Mouse (Mus musculus): ENCODE measurements around the gene Astl.

DNA sequence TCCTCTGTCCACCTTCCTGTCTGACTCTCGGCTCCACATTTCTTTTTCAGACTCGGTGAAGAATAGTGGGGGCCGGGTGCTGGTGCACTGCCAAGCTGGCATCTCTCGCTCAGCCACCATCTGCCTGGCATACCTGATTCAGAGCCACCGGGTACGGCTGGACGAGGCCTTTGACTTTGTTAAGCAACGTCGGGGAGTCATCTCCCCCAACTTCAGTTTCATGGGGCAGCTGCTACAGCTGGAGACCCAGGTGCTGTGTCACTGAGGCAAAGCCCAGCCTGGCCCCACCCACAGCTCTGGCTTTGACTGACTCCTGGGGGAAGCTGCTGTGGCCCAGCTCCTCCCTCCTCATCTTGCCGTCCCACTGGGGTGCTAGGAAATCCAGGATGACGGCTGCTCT, 908 bp upstream of the Astl start:
- TF ChIP-seq CTCF (IDR thresholded peaks at IDR 0.05; ENCODE audit: low read depth, low read length), result no peak
- TF ChIP-seq TAL1 (conservative IDR thresholded peaks at IDR 0.05; ENCODE audit: low read depth, low read length), result no peak
- TF ChIP-seq GATA1 (IDR thresholded peaks at IDR 0.05; ENCODE audit: borderline replicate concordance, low read length), result no peak
- TF ChIP-seq POLR2AphosphoS5 (IDR thresholded peaks at IDR 0.05; ENCODE audit: insufficient replicate concordance, low read depth, low read length), result no peak
